Mouse (Mus musculus): ENCODE measurements around the gene Tifab.

Gene Tifab

DNA sequence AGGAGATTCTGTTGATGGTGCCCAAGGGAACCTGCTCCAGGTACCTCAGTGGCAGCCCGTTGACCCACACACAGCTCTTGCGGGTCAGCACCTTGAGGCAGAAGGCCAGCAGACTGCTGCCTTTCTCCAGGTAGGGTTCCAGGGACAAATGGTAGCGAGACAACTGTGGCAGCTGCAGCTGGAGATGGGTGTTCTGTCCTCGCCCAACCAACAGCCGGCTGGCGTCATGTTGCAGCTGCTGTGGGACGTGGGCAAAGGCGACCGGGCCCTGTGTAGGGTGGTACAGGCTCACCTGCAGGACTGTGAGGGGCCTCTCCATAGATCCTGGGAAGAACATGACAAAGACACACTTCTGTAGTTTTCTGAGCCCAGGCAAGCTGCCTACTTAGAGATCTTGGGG lies 2.4 kb downstream of the Tifab start:
- no peak for DNase-seq (ENCODE audit: low read depth, low spot score)

DNA sequence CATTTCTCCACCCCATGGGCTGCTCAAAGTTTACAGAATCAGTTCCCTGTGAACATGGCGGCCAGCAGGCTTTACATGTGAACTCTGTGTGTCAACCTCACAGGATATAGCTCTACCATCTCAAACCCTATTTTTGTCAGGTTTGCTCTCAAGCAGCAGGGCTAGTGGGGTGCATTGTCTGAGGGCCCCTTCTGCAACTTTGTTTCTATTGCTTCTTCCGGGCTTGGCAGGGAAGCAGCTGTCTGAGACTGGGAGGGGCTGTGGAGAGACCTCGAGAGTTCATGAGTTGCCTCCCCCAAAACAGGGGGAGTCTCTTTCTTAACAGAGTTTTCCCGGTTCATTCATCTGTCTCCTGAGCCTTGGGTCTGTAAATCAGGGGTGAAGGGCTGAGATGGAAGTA lies 2.8 kb downstream of the Tifab start:
- DNase-seq (ENCODE audit: low read depth, low spot score), result no peak

DNA sequence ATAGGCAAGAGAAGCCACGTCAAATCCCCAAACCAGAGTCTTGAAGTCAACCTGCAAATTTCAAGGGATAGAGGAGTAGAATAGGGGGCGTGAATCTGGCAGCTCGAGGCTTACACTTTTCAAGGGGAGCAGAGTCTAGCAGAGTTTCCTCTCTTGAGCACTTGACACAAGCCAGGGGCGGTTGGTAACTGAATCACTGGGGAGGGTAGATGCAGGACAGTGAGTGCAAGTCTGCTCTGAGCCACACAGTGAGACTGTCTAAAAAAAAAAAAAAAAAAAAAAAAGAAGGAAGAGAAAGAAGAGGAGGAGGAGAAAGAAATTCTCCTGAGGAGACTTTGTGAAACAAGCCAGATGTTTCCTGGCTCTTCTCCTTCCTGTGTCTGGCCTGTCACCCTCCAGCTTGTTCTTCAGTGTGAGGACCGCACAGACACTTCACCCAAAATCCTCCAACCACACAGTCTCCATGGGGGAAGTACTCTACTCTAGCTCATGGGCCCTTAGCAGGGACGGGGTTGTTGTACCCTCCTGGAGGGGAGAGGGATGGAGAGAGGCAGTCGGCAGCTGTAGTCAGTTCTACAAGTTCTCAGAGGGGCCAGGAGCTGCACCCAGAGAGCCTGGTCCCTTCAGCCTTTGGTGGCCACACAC lies 5.7 kb downstream of the Tifab start:
- DNase-seq (ENCODE audit: low read depth, low spot score), result no peak

- DNase-seq (ENCODE audit: low read depth, low spot score), result no peak
These were observed 6.6 kb downstream of the Tifab start for GRCm38 (mm10) chr13:56172106-56172505.

DNA sequence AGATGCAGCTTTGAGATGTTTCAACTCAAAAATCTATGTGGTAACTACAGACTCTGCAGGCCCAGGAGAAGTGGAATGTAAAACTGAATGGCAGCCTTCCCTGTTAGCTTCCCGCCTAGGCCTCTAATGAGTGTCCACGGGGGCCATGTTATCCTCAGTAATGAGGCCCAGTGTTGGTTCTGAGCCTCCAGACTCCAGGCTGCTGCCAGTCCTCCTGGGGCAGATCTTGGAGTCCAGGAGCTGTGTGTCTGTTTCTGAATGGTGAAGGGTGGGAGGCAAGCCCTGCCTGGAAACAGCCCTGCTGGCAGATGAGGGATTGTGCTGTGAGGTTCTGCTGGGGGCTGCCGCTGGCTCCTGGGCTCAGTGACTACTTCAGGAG lies 10.3 kb downstream of the Tifab start:
- no peak for DNase-seq (ENCODE audit: low read depth, low spot score)

DNA sequence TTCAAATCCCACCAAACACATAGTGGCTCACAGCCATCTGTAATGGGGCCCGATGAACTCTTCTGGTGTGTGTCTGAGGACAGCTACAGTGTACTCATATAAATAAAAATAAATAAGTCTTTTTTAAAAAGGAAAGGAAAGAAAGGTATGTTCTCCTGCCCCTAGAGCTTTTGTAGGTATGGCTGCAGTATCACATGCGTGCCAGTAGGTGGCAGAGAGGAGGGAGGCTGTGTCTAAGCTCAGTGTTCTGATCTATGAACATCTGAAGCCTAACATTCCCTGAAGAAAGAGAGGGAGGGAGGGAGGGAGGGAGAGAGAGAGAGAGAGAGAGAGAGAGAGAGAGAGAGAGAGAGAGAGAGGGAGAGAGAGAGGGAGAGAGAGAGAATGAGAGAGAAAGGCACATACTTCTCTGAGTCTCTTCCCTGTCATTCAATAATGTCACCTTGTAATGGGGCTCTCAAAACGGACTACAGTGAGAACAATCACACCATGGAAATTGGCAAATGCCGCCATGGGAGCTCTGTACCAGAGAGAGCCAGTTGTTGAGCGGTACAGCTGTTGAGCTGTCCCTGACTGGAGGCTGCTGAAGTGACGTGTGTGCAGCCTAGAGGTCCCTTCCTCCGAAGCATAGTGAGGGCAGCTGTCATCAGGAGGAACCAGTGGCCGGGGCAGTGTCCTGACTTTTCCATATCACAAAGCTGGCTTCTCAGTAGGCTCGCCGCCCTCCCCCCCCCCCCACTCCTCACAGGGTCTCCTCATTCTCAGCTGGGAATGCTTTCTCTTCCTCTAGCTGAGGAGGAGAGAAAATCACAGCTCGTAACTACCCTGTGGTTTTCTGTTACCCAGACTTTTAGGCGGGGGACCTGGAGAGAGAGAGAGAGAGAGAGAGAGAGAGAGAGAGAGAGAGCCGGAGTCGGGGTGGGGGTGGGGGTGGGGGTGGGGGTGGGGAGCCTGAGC lies 11.0 kb downstream of the Tifab start:
- no peak for DNase-seq (ENCODE audit: low read depth, low spot score)

DNA sequence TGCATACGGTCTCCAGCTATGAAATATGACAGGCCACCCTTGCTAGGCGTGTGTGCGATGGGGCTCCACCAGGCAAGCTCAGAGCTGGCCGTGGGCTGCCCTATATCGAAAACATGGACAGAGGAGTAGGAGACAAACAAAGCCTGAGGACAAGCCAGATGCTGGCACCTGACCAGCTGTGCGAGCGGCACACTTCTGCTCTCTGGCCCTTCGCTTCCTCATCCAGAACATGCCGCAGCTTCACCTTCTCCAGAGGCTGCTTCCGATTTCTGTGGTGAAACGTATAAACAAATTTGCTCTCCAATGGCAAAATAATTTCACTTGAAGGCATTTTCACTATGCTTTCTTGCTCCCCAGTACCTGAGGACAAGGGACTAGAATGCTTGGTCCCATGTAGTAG lies 13.1 kb downstream of the Tifab start:
- DNase-seq (ENCODE audit: low read depth, low spot score), result no peak

- no peak for DNase-seq (ENCODE audit: low read depth, low spot score)
These were observed 14.3 kb downstream of the Tifab start for GRCm38 (mm10) chr13:56164372-56164771.

GRCm38 (mm10) chr13:56163751-56164150 lies 14.9 kb downstream of the Tifab start:
- no peak for DNase-seq (ENCODE audit: low read depth, low spot score)

GRCm38 (mm10) chr13:56162859-56163258 lies 15.8 kb downstream of the Tifab start:
- DNase-seq (ENCODE audit: low read depth, low spot score), result no peak

GRCm38 (mm10) chr13:56159614-56160363 lies 18.9 kb downstream of the Tifab start:
- DNase-seq (ENCODE audit: low read depth, low spot score), result no peak

GRCm38 (mm10) chr13:56159016-56159601 lies 19.6 kb downstream of the Tifab start:
- DNase-seq (ENCODE audit: low read depth, low spot score), result no peak

GRCm38 (mm10) chr13:56155671-56156070 lies 23.0 kb downstream of the Tifab start:
- no peak for DNase-seq (ENCODE audit: low read depth, low spot score)

DNA sequence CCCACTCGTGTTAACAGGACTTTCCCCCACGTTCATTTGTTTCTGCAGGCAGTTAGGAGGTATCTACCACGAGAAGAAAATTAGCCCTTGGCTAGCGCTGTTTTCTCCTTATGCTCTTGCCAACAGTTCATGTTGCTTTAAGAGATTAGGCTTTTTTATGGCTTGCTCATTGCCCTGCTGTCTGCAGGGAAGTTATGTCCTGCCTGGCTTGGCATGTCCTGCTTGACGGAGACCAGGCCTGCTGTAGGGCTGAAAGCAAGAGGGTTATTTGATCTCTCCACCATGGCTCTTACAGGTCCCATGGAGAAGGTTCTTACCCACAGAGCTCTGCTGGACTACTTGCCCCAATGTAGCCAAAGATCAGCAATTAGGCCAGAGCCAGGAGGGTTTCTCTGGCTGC lies 23.6 kb downstream of the Tifab start:
- DNase-seq (ENCODE audit: low read depth, low spot score), result no peak

- DNase-seq (ENCODE audit: low read depth, low spot score), result no peak
These were observed 25.8 kb downstream of the Tifab start for GRCm38 (mm10) chr13:56152773-56153460.

GRCm38 (mm10) chr13:56151404-56152226 lies 27.1 kb downstream of the Tifab start:
- peak; percentile 71 for DNase-seq (ENCODE audit: low read depth, low spot score)

DNA sequence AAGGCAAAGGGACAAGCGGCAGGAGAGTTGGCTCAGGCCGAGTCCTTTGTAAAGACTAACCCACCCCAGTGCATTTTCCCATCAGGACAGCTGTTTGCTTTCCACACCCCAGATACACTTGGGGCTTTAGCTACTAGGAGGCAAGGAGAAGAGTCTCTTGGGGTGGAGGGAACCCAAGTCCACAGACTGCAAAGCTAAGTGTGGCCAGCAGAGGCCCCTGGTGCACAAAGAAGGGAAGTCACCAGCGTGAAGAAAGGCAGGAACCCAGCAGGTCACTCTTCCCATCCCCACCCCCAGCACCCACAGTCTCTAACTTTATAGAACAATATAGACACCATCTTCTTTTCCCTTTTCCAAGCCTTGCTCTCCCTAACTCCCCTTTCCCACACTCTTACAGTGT lies 33.2 kb downstream of the Tifab start:
- DNase-seq (ENCODE audit: low read depth, low spot score), result no peak

DNA sequence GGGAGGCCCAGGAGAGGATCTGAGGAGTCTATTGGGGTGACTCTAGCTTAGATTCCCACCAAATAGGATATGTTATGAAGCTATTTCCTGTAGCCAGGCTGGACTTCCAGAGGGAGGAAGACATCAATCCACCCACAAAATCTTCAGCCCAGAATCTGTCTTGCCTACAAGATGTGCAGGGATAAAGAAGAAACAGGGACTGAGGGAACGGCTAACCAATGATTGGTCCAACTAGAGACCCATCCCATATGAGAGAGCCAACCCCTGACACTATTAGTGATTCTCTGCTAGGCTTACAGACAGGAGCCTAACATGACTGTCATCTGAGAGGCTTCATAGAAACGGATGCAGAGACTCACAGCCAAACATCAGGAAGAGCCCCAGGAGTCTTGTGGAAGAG lies 34.7 kb downstream of the Tifab start:
- DNase-seq (ENCODE audit: low read depth, low spot score), result no peak

- DNase-seq (ENCODE audit: low read depth, low spot score), result no peak
These were observed 35.6 kb downstream of the Tifab start for GRCm38 (mm10) chr13:56143151-56143513.

- no peak for DNase-seq (ENCODE audit: low read depth, low spot score)
These were observed 36.1 kb downstream of the Tifab start for GRCm38 (mm10) chr13:56142382-56143150.
